Mouse (Mus musculus) lung, postnatal 0 days (tissue): ENCODE results near the gene Mgst2.

Experiments used
- CTCF ChIP-seq: IDR thresholded peaks from 2 replicates; pipeline ENCODE4 v1.5.1; 2016; ENCODE audit warnings: antibody characterized with exemption, mild to moderate bottlenecking
- EP300 ChIP-seq: IDR thresholded peaks from 2 replicates; pipeline ENCODE4 v1.6.1; 2016; ENCODE audit warnings: antibody characterized with exemption, mild to moderate bottlenecking, control low read depth

- TF ChIP-seq CTCF (no peak), EP300 (no peak)
Observed at GRCm38 (mm10) chr3:51668607-51669006, 8.4 kb downstream of the Mgst2 start.
